Mouse (Mus musculus) embryonic fibroblast, embryonic 13.5 days (primary cell): Measurements from ENCODE around the gene Dhx35.

Experiments
- CTCF ChIP-seq: IDR thresholded peaks from 2 replicates; pipeline ENCODE4 v1.5.1; 2011; ENCODE audit warnings: mild to moderate bottlenecking, control low read depth, low read length, moderate library complexity, borderline replicate concordance; ENCODE audit not compliant: insufficient read depth
- POLR2A ChIP-seq: IDR thresholded peaks from 2 replicates; pipeline ENCODE4 v1.6.1; 2011; ENCODE audit warnings: low read depth, mild to moderate bottlenecking, control low read depth, low read length, moderate library complexity

DNA sequence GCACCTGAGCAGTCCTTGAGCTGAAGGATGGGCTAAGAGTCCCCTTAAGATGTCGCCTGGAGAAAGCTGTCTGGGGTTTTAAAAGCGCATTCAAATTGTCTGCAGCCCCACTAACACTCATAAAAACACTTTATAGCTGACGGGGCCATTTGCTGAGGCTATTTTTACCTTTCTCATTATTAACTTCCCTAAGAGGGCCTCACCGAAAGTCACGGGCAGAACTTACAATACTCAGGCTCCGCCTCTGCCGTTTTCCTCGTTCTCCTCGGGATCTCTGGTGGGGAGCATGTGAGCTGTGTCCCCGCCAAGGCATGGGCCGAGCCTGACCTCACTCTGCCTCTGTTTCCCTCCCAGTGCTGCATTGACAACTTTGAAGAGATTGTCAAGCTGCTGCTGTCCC, 48.4 kb upstream of the Dhx35 start:
- no peak for TF ChIP-seq CTCF
- TF ChIP-seq POLR2A, result no peak
